Mouse (Mus musculus) bone marrow macrophage, adult 2 months (primary cell): ENCODE data around the gene Gatad2b. TPM values are rescaled to one million over a fixed set of nuclear protein-coding genes. Genes with fewer than 3 reads are reported as not detected.

ENCODE experiments used
- H3K27ac ChIP-seq: 2 replicates; pipeline ENCODE4 v1.5.1; 2012; ENCODE audit warnings: low read depth, low read length; ENCODE audit not compliant: insufficient read depth
- H3K4me1 ChIP-seq: 2 replicates; pipeline ENCODE4 v1.6.1; 2012; ENCODE audit warnings: low read length; ENCODE audit not compliant: control insufficient read depth, insufficient read depth
- H3K4me3 ChIP-seq: 2 replicates; pipeline ENCODE4 v1.5.1; 2012; ENCODE audit warnings: mild to moderate bottlenecking, low read length, moderate library complexity; ENCODE audit not compliant: insufficient read depth
- CTCF ChIP-seq: IDR thresholded peaks from 2 replicates; pipeline ENCODE4 v1.5.1; 2012; ENCODE audit warnings: low read depth, mild to moderate bottlenecking, low read length, moderate library complexity
- POLR2A ChIP-seq: IDR thresholded peaks from 2 replicates; pipeline ENCODE4 v1.6.1; 2012; ENCODE audit warnings: mild to moderate bottlenecking, low read depth, low read length, borderline replicate concordance
- polyA plus RNA-seq: library from polyadenylated mRNA; stranded (reverse); fragments of >200 nt; gene quantifications from 2 replicates; pipeline ENCODE4 v1.2.4, GENCODE M21; 2012; ENCODE audit not compliant: missing spikeins, insufficient read depth, insufficient read length

Gene Gatad2b
- polyA plus RNA-seq, 1 experiment = 48.2 TPM

DNA sequence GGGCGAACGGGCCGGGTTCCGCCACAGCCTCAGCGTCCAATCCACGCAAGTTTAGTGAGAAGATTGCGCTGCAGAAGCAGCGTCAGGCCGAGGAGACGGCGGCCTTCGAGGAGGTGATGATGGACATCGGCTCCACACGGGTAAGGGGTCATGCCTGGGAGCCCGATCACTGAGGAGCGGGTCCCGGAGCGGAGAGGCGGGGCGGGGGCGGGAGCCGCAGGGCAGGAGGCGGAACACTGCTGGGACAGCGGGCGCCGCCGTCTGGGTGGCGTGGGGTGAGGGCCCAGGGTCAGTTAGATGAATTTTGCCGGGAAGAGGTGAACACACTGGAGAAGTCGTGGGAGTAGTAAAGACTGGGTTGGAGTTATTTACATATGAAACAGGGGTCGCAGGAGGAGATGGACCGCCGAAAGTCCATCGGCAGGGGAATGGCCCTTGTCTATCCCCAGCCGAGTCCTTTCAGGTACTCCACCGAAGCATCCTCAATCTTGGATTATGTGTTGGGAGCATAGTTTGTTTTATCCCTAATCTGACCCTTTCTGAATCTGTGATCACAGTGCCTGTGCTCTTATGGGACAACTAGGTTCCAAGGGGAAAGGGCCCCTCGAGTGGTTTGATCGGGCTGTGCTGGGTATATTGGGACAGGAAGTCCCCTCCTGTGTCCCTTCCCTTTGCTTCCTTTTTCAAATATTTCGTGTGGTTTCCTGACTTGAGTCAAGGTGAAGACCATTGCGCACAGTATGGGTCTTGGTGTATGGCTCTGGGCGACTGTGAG is 38.4 kb upstream of the Gatad2b start:
- Histone ChIP-seq H3K27ac (peak overlapping the region; percentile 77), H3K4me1 (peaks cover 8% of the 10 kb centered on the region; the same call in 1 of the 2 replicates), H3K4me3 (peak overlapping the region; percentile 95)
- TF ChIP-seq CTCF (no peak), POLR2A (no peak)

DNA sequence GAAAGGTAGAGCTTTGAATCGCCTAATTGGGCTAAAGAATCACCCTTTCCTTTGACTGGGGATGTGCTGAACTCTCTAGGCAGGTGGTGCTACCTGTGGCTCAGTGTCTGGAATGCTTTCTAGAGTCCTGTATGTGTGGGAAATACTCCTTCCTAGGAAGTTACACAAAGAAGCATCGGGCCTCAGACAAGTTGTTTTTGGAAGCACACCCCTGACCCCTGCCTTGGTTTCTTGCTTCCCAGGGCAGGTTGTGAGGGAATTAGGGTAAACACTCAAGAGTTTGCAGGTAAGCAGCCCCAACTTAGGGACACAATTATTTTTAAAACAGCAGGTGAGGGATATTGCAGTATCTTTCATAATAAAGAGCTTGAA is 37.8 kb upstream of the Gatad2b start:
- Histone ChIP-seq H3K4me3 (peak overlapping the region; percentile 95), H3K27ac (no peak overlapping the region), H3K4me1 (peaks cover 8% of the 10 kb centered on the region; the same call in 1 of the 2 replicates)
- TF ChIP-seq CTCF (no peak), POLR2A (no peak)

DNA sequence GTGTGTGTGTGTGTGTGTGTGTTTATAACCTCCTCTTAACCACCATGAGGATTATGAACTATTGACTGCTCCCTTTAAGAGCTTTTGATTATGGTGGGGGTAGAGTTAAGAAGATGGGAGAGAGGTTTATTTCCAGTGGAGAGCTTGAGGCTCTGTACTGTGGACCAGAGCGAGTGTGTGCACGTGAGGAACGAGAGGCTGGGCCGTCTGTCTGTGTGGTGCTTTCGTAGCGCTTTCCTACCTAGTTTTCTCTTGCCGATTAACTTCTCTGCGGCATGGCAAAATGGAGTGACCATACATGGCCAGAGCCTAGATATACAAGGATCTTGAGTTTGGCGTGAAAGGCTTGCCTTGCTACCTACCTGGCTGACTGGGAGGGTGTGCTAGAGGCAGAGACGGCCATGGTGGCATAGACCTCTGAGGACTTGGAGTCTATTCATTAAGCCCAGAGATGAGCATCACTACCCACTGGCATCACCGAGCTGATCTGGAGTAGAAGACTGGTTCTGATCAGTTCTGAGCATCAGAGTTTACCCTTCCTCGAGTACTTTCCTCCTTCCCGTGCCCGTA is 37.1 kb upstream of the Gatad2b start:
- TF ChIP-seq POLR2A = no peak
- TF ChIP-seq CTCF = no peak
- Histone ChIP-seq H3K4me1 (peaks cover 8% of the 10 kb centered on the region; the same call in 1 of the 2 replicates), H3K27ac (no peak overlapping the region), H3K4me3 (no peak overlapping the region)

DNA sequence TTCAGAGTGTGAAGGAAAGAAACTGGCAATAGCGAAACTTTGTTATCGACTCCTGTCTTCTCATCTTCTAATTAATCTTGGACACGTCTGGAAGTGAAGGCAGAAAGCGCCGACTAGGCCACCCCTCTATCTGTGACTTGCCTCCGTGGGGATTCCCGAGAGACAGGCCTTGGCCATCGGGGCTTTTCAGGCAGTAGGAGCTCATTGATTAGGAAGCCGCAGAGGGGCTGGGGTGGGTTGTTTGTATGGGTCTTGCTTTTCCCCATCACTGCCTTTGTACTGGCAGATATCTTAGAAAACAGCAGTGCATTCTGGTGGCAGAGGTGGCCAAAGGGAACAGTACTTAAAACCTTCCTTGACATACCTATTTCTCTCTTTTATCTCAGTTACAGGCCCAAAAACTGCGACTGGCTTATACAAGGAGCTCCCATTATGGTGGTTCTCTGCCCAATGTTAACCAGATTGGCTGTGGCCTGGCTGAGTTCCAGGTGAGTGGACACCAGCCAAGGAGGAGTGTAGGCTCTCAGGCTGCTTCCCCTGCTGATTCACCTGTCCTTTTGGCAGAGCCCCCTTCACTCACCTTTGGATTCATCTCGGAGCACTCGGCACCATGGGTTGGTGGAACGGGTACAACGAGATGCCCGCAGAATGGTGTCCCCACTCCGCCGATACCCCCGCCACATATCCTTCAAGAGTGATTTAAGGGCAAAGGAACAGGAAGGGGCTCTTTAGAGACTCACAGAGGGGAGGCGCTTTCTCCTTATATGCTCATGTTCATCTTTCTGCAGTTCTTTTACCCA is 36.0 kb upstream of the Gatad2b start:
- Histone ChIP-seq H3K4me1 (peaks cover 8% of the 10 kb centered on the region; the same call in 1 of the 2 replicates), H3K4me3 (no peak overlapping the region), H3K27ac (no peak overlapping the region)
- TF ChIP-seq CTCF = no peak
- TF ChIP-seq POLR2A = no peak

DNA sequence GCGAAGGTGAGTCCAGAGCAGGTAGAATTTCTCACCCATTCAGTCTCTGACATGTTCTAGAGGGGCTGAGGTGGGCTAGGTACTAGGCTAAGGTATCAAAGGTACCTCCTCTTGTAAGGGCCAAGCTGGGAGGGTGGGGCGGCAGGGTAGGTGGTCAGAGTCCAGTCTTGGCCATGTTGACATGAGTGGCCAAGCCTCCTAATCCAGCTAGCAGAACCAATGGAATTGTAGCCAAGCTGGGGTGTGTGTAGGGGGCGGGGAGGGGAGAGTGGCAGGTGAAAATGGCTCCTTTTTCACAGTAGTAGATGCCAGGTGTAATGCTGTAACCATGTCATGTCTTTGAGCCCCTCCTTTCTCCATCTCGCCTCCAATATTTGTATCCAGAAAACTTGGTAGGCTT is 34.5 kb upstream of the Gatad2b start:
- TF ChIP-seq POLR2A = no peak

DNA sequence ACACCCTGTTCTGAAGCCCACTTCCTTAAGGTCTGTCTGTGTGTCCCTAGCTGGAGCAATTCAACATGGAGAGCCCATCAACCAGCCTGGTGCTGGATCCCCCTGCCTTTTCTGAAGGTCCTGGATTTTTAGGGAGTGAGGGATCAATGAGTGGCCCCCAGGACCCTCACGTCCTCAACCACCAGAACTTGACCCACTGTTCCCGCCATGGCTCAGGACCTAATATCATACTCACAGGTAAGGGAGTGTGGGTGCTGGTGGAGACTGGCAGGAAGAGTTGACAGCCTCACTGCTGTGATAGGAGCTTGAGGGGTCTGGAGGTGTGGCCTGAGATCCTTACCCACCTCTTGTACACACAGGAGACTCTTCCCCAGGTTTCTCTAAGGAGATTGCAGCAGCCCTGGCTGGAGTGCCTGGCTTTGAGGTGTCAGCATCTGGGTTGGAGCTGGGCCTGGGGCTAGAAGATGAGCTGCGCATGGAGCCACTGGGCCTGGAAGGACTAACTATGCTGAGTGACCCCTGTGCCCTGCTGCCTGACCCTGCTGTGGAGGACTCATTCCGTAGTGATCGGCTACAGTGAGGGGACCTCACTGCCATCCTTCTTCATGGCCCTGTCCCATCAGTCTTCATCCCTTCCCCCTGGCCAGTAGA is 29.7 kb upstream of the Gatad2b start:
- H3K4me1 ChIP-seq = peaks cover 18% of the 10 kb centered on the region
- H3K27ac ChIP-seq = no peak overlapping the region
- TF ChIP-seq CTCF = no peak
- no peak for TF ChIP-seq POLR2A
- no peak overlapping the region for H3K4me3 ChIP-seq

More for the DNA sequence above, 34.5 kb upstream of the Gatad2b start:
- Histone ChIP-seq H3K27ac (no peak overlapping the region), H3K4me3 (no peak overlapping the region), H3K4me1 (peaks cover 8% of the 10 kb centered on the region; the same call in 1 of the 2 replicates)

DNA sequence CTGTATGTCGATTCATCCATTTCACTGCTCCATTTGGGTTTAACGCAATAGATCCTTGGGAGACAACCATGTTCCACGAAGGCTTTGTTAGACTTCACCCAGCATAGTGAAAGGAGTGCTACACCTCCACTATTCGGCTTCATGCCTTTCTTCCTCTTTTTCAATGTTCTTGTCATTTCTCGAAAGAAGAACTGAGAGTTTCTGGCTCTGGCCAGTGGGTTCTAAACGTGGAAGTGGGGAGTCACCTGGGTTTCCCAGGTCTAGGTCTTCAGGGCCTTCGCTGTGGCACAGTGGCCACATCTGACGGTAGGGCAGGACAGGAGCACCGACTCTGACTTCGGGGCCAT is 28.3 kb upstream of the Gatad2b start:
- H3K4me1 ChIP-seq = peaks cover 20% of the 10 kb centered on the region
- H3K4me3 ChIP-seq = peak overlapping the region; percentile 68
- H3K27ac ChIP-seq = peak overlapping the region; percentile 88
- no peak for TF ChIP-seq CTCF
- no peak for TF ChIP-seq POLR2A

DNA sequence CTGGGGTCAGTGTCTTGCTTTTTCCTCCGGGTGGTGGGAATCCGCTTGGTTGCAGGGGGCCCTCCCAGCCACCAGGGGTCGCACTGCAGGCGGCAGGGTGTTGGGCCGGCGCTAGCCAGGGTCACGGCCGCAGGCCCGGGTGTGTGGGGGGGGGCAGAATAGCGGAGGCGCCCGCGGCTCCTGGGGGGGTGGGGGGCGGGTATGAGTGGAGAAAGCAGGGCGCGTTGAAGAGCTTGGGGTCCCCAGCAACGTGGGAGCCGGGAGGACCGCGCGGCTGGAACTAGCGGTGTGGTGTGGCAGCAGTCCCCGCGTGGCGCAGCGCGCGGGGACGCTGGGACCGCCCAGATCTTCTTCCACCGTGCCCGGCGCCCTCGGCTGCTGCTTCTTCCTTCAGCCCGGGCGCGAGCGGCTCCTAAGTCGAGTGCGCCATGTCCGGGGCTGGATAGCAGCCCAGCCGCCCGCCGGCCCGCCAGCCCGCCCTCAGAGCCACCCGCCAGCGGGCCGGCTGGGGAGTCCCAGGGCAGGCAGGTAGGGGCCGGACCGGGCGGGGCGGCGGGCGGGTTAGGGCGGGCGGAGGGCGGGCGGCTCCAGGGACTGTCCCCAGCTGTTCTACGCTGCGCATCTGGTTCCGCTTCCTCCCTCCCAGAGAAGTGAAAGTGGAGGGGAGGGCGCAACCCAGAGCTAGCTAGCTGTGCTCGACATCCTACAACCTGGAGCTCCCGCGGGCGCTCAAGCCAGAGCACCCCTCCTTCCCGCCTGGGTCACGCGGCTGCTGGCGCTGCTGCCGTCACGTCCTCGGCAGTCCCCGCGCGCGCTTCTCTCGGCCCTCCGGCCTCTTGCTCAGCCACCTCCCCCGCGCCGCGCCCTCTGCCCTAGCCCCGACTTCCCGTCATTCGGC is 27.7 kb upstream of the Gatad2b start, which contains the start of gene Dennd4b:
TSS of gene Dennd4b (plus strand) at position 152 of the 898 bp plus-strand sequence.
- peak within 1 kb of the TSS; percentile 100 for H3K27ac ChIP-seq
- peak within 1 kb of the TSS; percentile 86 for H3K4me3 ChIP-seq
- peaks cover 20% of the 10 kb centered on the region for H3K4me1 ChIP-seq
- no peak for TF ChIP-seq POLR2A
- TF ChIP-seq CTCF = peak; percentile 97
